Mouse (Mus musculus): ENCODE results near the gene Ndufa9.

Ndufa9 gene

GRCm38 (mm10) chr6:126848712-126849704, at the start of gene Ndufa9:
Gene Ndufa9, minus strand, starts transcription at chr6:126849136.
- peak; percentile 94 to 96 for DNase-seq (ENCODE audit: low spot score in 2 of 2)

- no peak for DNase-seq (ENCODE audit: low spot score in 2 of 2)
Measured at GRCm38 (mm10) chr6:126877118-126877517, 28.2 kb upstream of the Ndufa9 start.

GRCm38 (mm10) chr6:126852881-126853280, 3.9 kb upstream of the Ndufa9 start, which contains the start of gene Akap3:
Gene Akap3, plus strand, starts transcription at chr6:126853098.
- no peak for DNase-seq (ENCODE audit: low spot score in 2 of 2)

GRCm38 (mm10) chr6:126836628-126837027, 12.3 kb downstream of the Ndufa9 start:
- DNase-seq (ENCODE audit: low spot score in 2 of 2): no peak

GRCm38 (mm10) chr6:126823087-126823486, 25.8 kb downstream of the Ndufa9 start:
- no peak for DNase-seq (ENCODE audit: low spot score in 2 of 2)

DNA sequence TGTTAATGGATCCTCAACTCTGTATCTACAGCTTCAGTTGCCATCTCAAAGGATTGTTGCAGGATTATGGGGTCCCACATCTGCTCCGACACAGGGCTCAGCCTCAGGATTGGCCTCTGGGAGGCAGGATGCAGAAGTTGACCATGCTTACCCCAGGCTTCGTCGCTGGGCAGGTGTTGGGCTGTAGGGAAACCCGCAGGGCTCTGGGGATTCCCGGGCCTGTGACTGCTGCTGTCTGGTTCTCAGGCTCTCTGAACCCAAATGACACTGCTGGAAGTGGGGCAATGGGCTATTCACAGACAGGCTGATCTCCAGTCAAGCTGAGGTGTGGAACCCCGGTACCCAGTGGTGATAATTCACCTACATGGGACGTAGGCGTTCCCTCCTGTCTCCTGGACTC, 32.6 kb downstream of the Ndufa9 start:
- no peak for DNase-seq (ENCODE audit: low spot score in 2 of 2)

- no peak for DNase-seq (ENCODE audit: low spot score in 2 of 2)
Measured at GRCm38 (mm10) chr6:126815206-126815750, 33.7 kb downstream of the Ndufa9 start.

- no peak for DNase-seq (ENCODE audit: low spot score in 2 of 2)
Measured at GRCm38 (mm10) chr6:126811481-126811880, 37.5 kb downstream of the Ndufa9 start.

GRCm38 (mm10) chr6:126808561-126808960, 40.4 kb downstream of the Ndufa9 start:
- no peak for DNase-seq (ENCODE audit: low spot score in 2 of 2)

GRCm38 (mm10) chr6:126808134-126808533, 40.8 kb downstream of the Ndufa9 start:
- DNase-seq (ENCODE audit: low spot score in 2 of 2): no peak

GRCm38 (mm10) chr6:126806783-126807182, 42.2 kb downstream of the Ndufa9 start:
- DNase-seq (ENCODE audit: low spot score in 2 of 2): no peak

DNA sequence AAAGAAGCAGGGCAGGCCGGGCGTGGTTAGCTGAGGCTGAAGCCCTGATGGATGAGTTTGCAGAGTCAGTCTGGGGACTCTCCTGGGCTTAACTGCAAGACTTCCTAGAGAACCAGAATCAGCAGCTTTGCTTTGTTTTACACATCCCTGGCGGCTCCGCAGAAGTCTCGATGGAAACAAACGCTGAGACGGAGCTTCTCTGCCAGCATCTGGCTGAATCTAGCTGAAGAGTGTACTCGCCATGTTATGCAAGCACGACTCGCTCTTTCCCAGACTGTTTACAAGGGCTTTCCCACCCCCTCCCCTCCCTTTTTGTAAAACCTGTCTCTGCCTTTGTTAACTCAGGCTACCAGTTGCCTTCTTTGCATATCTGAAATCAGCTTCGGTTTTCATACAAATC, 46.0 kb downstream of the Ndufa9 start:
- DNase-seq (ENCODE audit: low spot score in 2 of 2): no peak

- DNase-seq (ENCODE audit: low spot score in 2 of 2): no peak
Measured at GRCm38 (mm10) chr6:126794751-126795150, 54.2 kb downstream of the Ndufa9 start.

DNA sequence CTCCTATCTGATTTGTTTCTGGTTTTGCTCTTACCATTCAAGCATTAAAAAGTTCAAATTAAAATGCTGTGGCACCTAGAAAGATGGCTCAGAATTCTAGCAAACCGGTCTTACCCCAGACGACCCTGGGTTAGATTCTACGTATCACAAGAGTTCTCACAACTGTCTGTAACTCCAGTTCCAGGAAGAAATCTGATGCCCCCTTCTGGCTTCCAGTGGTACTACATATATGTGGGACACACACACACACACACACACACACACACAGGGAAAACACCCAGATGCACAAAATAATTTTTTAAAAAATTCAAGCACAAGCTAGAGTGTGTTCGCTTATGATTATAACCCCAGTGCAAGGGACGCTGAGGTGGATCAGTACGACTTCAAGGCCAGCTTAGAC, 55.2 kb downstream of the Ndufa9 start:
- no peak for DNase-seq (ENCODE audit: low spot score in 2 of 2)

GRCm38 (mm10) chr6:126791964-126792363, 57.0 kb downstream of the Ndufa9 start:
- DNase-seq (ENCODE audit: low spot score in 2 of 2): peak in 1 of 2 experiments; percentile 8

DNA sequence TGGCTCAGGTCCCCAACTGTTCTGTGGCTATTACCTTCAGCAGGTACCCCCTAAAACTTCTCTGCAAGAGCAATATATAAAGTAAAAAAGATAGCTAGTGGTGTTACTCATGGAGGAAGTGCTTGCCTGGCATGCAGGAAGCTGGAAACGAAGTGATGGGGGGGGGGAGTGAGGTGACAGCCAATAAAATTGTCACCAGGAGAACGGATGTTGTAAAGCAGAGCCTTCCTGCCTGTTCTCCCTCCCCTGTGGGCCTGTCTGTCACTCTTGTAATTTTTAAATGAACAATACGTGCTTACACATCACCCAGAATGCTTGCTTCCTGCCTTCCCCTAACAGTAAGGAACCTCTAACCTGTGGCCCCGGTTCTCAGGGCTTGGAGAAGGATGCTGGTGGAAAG, 57.4 kb downstream of the Ndufa9 start:
- DNase-seq (ENCODE audit: low spot score in 2 of 2): no peak

DNA sequence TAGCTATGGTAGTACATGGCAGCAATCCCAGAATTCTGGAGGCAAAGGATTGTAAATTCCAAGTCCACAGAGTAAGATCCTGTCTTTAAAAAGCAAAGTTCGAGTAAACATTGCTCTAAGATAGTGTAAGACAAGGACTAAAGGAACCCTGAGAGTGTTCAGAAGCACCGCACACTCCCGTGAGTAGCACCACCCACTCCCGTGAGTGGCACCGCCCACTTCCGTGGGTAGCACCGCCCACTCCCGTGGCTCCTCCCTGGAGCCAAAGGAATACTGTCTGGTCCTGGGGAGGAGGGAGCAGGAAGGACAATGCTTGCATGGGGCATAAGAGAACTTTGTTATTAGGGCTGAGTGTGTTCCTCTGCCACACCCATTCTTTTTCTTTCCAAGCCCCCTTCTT, 60.1 kb downstream of the Ndufa9 start:
- DNase-seq (ENCODE audit: low spot score in 2 of 2): no peak

GRCm38 (mm10) chr6:126784206-126784605, 64.7 kb downstream of the Ndufa9 start:
- no peak for DNase-seq (ENCODE audit: low spot score in 2 of 2)

GRCm38 (mm10) chr6:126783651-126784066, 65.3 kb downstream of the Ndufa9 start:
- DNase-seq (ENCODE audit: low spot score in 2 of 2): no peak

GRCm38 (mm10) chr6:126783056-126783455, 65.9 kb downstream of the Ndufa9 start:
- DNase-seq (ENCODE audit: low spot score in 2 of 2): no peak

DNA sequence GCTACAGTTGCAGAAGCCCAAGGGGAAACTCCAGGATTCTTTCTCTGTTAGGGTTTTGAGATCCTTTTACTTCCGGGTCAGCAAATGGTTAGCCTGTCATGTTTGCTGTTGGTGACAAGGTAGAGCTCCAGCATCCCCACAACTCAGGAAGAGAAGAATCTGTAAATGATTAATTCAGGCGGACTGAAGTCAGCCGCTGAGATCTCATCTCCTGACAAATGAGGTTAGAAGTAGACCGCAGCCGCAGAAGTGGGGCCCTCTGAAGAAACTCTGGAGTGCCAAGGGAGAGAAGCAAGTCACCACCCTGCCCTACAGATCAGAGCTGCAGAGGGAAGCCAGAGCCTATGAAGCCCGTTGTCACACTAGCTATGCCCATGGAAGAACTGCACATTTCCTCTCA, 71.0 kb downstream of the Ndufa9 start:
- DNase-seq (ENCODE audit: low spot score in 2 of 2): no peak

GRCm38 (mm10) chr6:126773873-126774272, 75.1 kb downstream of the Ndufa9 start:
- DNase-seq (ENCODE audit: low spot score in 2 of 2): no peak

DNA sequence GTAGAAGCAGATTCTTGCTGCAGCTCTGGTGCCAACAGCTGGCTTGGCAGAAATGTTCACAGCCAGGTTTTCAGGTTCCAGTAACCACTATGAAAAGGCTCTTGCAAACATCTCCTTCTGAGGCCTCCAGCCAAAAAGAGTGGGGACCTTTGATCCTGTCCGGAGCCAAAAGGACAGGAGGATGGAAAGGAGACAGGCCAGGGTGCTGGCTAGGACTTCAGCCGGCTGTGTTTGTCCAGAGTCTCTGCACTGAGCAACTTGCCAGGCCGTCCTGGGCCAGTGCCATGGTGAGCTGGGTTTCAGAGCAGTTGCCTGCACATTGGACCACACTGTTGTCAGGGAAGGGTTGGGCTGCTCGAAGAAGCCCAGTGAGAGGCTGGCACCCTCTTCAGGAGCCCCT, 76.6 kb downstream of the Ndufa9 start:
- DNase-seq (ENCODE audit: low spot score in 2 of 2): no peak

All from urinary bladder, postnatal 36 days (tissue).